Mouse (Mus musculus): Measurements from ENCODE around the gene Tgtp2. TPM values are rescaled to one million over a fixed set of nuclear protein-coding genes. Genes with fewer than 3 reads are reported as not detected.
A peak's percentile ranks its signal among the peaks of the same experiment; 100 is the strongest.

The Tgtp2 gene
- polyA plus RNA-seq, 1 experiment from 2014 or later = 1.3 TPM

- no peaks in the 10 kb centered on the region for H3K36me3 ChIP-seq
- H3K4me1 ChIP-seq = peaks cover 8% of the 10 kb centered on the region
- H3K4me3 ChIP-seq = no peak overlapping the region
- no peaks in the 10 kb centered on the region for H3K9me3 ChIP-seq
- ATAC-seq (ENCODE audit: borderline replicate concordance, extremely low read depth, low FRiP score, low TSS enrichment) = no peak
- H3K27ac ChIP-seq = no peak overlapping the region
- no peaks in the 10 kb centered on the region for H3K27me3 ChIP-seq
- no peak overlapping the region for H3K9ac ChIP-seq
- 82% methylated on average over 2 of the region's 2 CpGs for WGBS
- H3K4me2 ChIP-seq = no peak overlapping the region
These were observed 28.8 kb upstream of the Tgtp2 start for GRCm38 (mm10) chr11:49092786-49093185.

- Histone ChIP-seq H3K9ac (no peak overlapping the region), H3K4me2 (no peak overlapping the region), H3K36me3 (no peaks in the 10 kb centered on the region), H3K4me3 (no peak overlapping the region), H3K27ac (no peak overlapping the region), H3K27me3 (no peaks in the 10 kb centered on the region), H3K9me3 (no peaks in the 10 kb centered on the region), H3K4me1 (peaks cover 8% of the 10 kb centered on the region)
- 100% methylated on average over 1 of the region's 1 CpGs for WGBS
- no peak for ATAC-seq (ENCODE audit: borderline replicate concordance, extremely low read depth, low FRiP score, low TSS enrichment)
These were observed 28.1 kb upstream of the Tgtp2 start for GRCm38 (mm10) chr11:49092053-49092586.

GRCm38 (mm10) chr11:49091171-49091570 is 27.2 kb upstream of the Tgtp2 start:
- Histone ChIP-seq H3K9me3 (no peaks in the 10 kb centered on the region), H3K36me3 (no peaks in the 10 kb centered on the region), H3K27me3 (no peaks in the 10 kb centered on the region), H3K27ac (no peak overlapping the region), H3K4me2 (no peak overlapping the region), H3K4me1 (peaks cover 8% of the 10 kb centered on the region), H3K4me3 (no peak overlapping the region), H3K9ac (no peak overlapping the region)
- ATAC-seq (ENCODE audit: borderline replicate concordance, extremely low read depth, low FRiP score, low TSS enrichment) = no peak
- 67% methylated on average over 4 of the region's 4 CpGs for WGBS

- H3K36me3 ChIP-seq = no peaks in the 10 kb centered on the region
- H3K27ac ChIP-seq = no peak overlapping the region
- H3K9ac ChIP-seq = no peak overlapping the region
- H3K27me3 ChIP-seq = no peaks in the 10 kb centered on the region
- H3K4me1 ChIP-seq = peaks cover 8% of the 10 kb centered on the region
- H3K9me3 ChIP-seq = no peaks in the 10 kb centered on the region
- WGBS = 74% methylated on average over 5 of the region's 5 CpGs
- H3K4me2 ChIP-seq = no peak overlapping the region
- no peak overlapping the region for H3K4me3 ChIP-seq
- no peak for ATAC-seq (ENCODE audit: borderline replicate concordance, extremely low read depth, low FRiP score, low TSS enrichment)
These were observed 26.5 kb upstream of the Tgtp2 start for GRCm38 (mm10) chr11:49090551-49090950.

GRCm38 (mm10) chr11:49089735-49090507 is 25.9 kb upstream of the Tgtp2 start:
- no peaks in the 10 kb centered on the region for H3K9me3 ChIP-seq
- H3K9ac ChIP-seq = no peak overlapping the region
- peaks cover 8% of the 10 kb centered on the region for H3K4me1 ChIP-seq
- 71% methylated on average over 3 of the region's 3 CpGs for WGBS
- no peak for ATAC-seq (ENCODE audit: borderline replicate concordance, extremely low read depth, low FRiP score, low TSS enrichment)
- H3K4me3 ChIP-seq = no peak overlapping the region
- no peak overlapping the region for H3K4me2 ChIP-seq
- H3K36me3 ChIP-seq = no peaks in the 10 kb centered on the region
- H3K27ac ChIP-seq = no peak overlapping the region
- no peaks in the 10 kb centered on the region for H3K27me3 ChIP-seq

GRCm38 (mm10) chr11:49088990-49089652 is 25.1 kb upstream of the Tgtp2 start:
- H3K4me2 ChIP-seq = no peak overlapping the region
- H3K36me3 ChIP-seq = no peaks in the 10 kb centered on the region
- H3K27me3 ChIP-seq = no peaks in the 10 kb centered on the region
- H3K4me3 ChIP-seq = no peak overlapping the region
- H3K9me3 ChIP-seq = no peaks in the 10 kb centered on the region
- H3K9ac ChIP-seq = no peak overlapping the region
- no peak for ATAC-seq (ENCODE audit: borderline replicate concordance, extremely low read depth, low FRiP score, low TSS enrichment)
- 73% methylated on average over 5 of the region's 5 CpGs for WGBS
- peaks cover 8% of the 10 kb centered on the region for H3K4me1 ChIP-seq
- 0 out of 2 replicates have a peak overlapping the region, but pooled peaks have one; percentile 37 for H3K27ac ChIP-seq

- no peaks in the 10 kb centered on the region for H3K36me3 ChIP-seq
- peak overlapping the region; percentile 7; the same call in 1 of the 2 replicates for H3K4me3 ChIP-seq
- peak overlapping the region; percentile 37 for H3K27ac ChIP-seq
These were observed 24.0 kb upstream of the Tgtp2 start for GRCm38 (mm10) chr11:49087830-49088616.

GRCm38 (mm10) chr11:49086858-49087361 is 22.9 kb upstream of the Tgtp2 start:
- WGBS = 73% methylated on average over 6 of the region's 6 CpGs
- Histone ChIP-seq H3K27ac (no peak overlapping the region), H3K4me2 (no peak overlapping the region), H3K9ac (no peak overlapping the region), H3K36me3 (no peaks in the 10 kb centered on the region), H3K4me1 (peaks cover 8% of the 10 kb centered on the region), H3K27me3 (no peaks in the 10 kb centered on the region), H3K4me3 (no peak overlapping the region), H3K9me3 (no peaks in the 10 kb centered on the region)
- no peak for ATAC-seq (ENCODE audit: borderline replicate concordance, extremely low read depth, low FRiP score, low TSS enrichment)

More at GRCm38 (mm10) chr11:49087830-49088616, 24.0 kb upstream of the Tgtp2 start:
- Histone ChIP-seq H3K4me1 (peaks cover 8% of the 10 kb centered on the region), H3K9me3 (no peaks in the 10 kb centered on the region), H3K9ac (no peak overlapping the region), H3K27me3 (no peaks in the 10 kb centered on the region), H3K4me2 (peak overlapping the region; percentile 39)
- WGBS = 27% methylated on average over 22 of the region's 22 CpGs
- peak; percentile 88 for ATAC-seq (ENCODE audit: borderline replicate concordance, extremely low read depth, low FRiP score, low TSS enrichment)

- no peaks in the 10 kb centered on the region for H3K9me3 ChIP-seq
- H3K4me3 ChIP-seq = no peak overlapping the region
- WGBS = 24% methylated on average over 3 of the region's 3 CpGs
These were observed 20.9 kb upstream of the Tgtp2 start for GRCm38 (mm10) chr11:49084875-49085274.

GRCm38 (mm10) chr11:49084385-49084784 is 20.4 kb upstream of the Tgtp2 start:
- Histone ChIP-seq H3K9me3 (no peaks in the 10 kb centered on the region), H3K9ac (no peak overlapping the region), H3K4me2 (no peak overlapping the region), H3K27me3 (no peaks in the 10 kb centered on the region), H3K36me3 (no peaks in the 10 kb centered on the region), H3K4me1 (peaks cover 8% of the 10 kb centered on the region), H3K4me3 (no peak overlapping the region), H3K27ac (no peak overlapping the region)
- no peak for ATAC-seq (ENCODE audit: borderline replicate concordance, extremely low read depth, low FRiP score, low TSS enrichment)
- WGBS = 81% methylated on average over 1 of the region's 1 CpGs

More at GRCm38 (mm10) chr11:49084875-49085274, 20.9 kb upstream of the Tgtp2 start:
- Histone ChIP-seq H3K27me3 (no peaks in the 10 kb centered on the region), H3K4me2 (no peak overlapping the region), H3K27ac (no peak overlapping the region), H3K36me3 (no peaks in the 10 kb centered on the region), H3K9ac (no peak overlapping the region), H3K4me1 (peaks cover 8% of the 10 kb centered on the region)
- ATAC-seq (ENCODE audit: borderline replicate concordance, extremely low read depth, low FRiP score, low TSS enrichment) = no peak

GRCm38 (mm10) chr11:49083808-49084207 is 19.8 kb upstream of the Tgtp2 start:
- Histone ChIP-seq H3K27ac (no peak overlapping the region), H3K36me3 (no peaks in the 10 kb centered on the region), H3K9me3 (no peaks in the 10 kb centered on the region), H3K4me2 (no peak overlapping the region), H3K9ac (no peak overlapping the region), H3K4me1 (peaks cover 8% of the 10 kb centered on the region), H3K27me3 (no peaks in the 10 kb centered on the region), H3K4me3 (no peak overlapping the region)
- 69% methylated on average over 3 of the region's 3 CpGs for WGBS
- no peak for ATAC-seq (ENCODE audit: borderline replicate concordance, extremely low read depth, low FRiP score, low TSS enrichment)
